Mouse (Mus musculus): ENCODE data around the gene Mrtfb. TPM values are rescaled to one million over a fixed set of nuclear protein-coding genes. Genes with fewer than 3 reads are reported as not detected.
"Not testable (repeated sequence)": the region's sequence is repeated elsewhere in the genome, so short reads cannot be mapped to it uniquely, and the experiment has no call there.

The Mrtfb gene
- total RNA-seq, 1 experiment from 2014 or later, result 4.6 TPM

DNA sequence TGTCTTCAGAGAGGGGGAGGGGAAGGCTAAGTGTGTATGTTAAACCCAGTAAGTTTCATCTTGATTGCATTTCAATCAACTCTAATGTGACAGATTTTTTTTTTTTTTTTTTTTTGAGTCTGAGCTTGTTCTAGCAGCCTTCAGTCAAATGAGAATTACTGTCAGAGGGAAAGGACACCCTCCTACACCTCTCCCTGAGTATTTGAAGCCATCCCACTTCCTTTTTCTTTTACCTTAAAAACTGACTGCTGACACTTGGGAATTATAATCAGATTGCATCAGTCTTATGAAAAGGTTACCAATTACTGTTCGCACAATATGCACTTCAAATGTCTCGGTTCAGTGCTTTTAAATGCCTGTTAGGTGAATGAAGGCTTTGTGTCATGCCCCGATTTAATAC, 10.0 kb downstream of the Mrtfb start:
- no peak for ATAC-seq (replicated peaks; ENCODE audit: insufficient number of reproducible peaks, low FRiP score, low TSS enrichment, poor library complexity, severe bottlenecking)

DNA sequence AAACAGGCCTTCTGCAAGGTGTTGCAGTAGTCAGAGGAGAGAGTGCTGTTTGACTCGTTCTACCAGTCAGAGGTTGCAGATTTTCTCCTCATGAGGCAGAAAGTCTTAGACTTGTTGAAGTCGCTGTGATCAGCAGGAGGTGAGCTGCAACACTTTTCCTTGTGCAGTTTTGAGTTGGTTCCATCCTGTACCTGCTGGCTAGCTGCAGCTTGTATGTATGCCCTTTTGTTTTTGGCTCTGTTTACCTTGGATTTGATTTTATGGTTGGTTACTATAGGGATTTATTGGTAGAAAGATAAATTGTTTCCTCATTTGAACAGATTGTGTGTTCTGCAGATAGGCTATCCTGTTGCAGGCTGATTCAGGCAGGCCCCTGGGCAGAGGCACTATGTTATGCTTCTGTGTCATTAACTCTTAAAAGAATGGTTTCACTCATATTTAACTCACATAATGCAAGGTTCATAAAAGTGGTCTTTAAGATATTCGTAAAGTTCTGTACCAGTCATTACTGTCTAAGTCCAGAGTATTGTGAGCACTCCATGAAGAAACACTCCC, 11.1 kb downstream of the Mrtfb start:
- no peak for ATAC-seq (replicated peaks; ENCODE audit: insufficient number of reproducible peaks, low FRiP score, low TSS enrichment, poor library complexity, severe bottlenecking)

DNA sequence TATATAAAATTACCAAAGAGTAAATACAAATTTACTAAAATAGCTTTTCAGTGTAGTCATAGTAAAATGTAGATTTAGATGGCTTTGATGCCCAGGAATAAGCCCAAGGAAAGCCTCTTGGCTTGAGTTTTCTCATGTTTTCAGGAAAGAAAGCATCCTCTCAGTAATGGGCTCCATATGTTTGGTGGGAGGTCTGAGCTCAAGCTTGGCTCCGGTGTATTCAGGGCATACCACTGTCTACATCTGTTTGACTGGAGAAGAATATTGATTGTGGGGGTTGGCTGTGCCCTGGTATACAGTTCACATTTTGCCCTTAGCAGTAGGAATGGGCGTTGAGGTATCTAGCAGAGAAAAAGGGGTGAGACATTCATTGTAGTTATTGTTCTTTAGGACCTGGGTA, 13.1 kb downstream of the Mrtfb start:
- no peak for ATAC-seq (replicated peaks; ENCODE audit: insufficient number of reproducible peaks, low FRiP score, low TSS enrichment, poor library complexity, severe bottlenecking)

GRCm38 (mm10) chr16:13276258-13276657, 20.0 kb downstream of the Mrtfb start:
- no peak for ATAC-seq (replicated peaks; ENCODE audit: insufficient number of reproducible peaks, low FRiP score, low TSS enrichment, poor library complexity, severe bottlenecking)

DNA sequence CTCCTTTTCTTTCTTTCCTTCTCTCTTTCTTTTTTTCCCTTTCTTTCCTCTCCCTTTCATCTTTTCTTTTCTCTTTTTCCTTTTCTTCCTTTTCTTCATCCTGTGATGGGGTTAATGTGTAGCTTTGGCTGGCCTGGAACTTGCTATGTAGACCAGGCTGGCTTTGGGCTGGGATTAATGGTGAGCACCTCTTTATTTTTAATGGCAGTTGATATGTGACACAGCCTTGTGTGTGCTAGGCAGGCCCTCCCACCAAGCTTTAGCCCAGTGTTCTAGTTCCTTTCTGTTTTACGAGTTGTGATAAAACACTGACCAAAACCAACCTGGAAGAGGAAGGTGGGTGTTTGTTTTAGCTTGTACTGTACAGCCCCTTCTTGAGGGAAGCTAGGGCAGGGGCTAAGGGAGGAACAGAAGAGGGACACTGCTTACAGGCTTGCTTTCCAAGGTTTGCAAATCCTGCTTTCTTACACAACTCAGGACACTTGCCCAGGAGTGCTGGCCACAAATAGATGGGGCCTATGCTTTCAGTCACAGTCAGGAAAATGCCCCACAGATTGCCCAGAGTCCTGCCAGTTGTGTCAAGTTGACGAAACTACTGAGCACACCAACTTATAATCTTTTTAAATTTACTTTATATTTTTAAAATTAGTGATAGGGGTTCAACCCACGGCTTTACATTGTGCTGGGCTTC, 20.6 kb downstream of the Mrtfb start:
- no peak for ATAC-seq (replicated peaks; ENCODE audit: insufficient number of reproducible peaks, low FRiP score, low TSS enrichment, poor library complexity, severe bottlenecking)

DNA sequence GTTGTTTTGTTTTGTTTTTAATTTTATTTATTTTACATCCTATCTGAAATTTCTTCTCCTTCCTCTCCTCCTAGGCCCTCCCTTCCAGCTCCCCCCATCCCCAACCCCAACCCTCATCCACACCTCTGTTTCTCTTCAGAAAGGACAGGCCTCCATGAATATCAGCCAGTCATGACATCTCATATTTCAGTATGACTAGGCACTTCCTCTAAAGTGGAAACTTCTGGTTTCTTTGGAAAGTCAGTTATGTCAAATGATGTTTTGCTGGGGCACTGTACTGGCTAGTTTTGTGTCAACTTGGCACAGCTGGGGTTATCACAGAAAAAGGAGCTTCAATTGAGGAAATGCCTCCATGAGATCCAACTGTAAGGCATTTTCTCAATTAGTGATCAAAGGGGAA, 30.1 kb downstream of the Mrtfb start:
- ATAC-seq (replicated peaks; ENCODE audit: insufficient number of reproducible peaks, low FRiP score, low TSS enrichment, poor library complexity, severe bottlenecking), result not testable (repeated sequence)

GRCm38 (mm10) chr16:13297860-13298259, 41.6 kb downstream of the Mrtfb start:
- ATAC-seq (replicated peaks; ENCODE audit: insufficient number of reproducible peaks, low FRiP score, low TSS enrichment, poor library complexity, severe bottlenecking), result no peak

- ATAC-seq (replicated peaks; ENCODE audit: insufficient number of reproducible peaks, low FRiP score, low TSS enrichment, poor library complexity, severe bottlenecking), result no peak
Observed at GRCm38 (mm10) chr16:13298991-13299390, 42.7 kb downstream of the Mrtfb start.

DNA sequence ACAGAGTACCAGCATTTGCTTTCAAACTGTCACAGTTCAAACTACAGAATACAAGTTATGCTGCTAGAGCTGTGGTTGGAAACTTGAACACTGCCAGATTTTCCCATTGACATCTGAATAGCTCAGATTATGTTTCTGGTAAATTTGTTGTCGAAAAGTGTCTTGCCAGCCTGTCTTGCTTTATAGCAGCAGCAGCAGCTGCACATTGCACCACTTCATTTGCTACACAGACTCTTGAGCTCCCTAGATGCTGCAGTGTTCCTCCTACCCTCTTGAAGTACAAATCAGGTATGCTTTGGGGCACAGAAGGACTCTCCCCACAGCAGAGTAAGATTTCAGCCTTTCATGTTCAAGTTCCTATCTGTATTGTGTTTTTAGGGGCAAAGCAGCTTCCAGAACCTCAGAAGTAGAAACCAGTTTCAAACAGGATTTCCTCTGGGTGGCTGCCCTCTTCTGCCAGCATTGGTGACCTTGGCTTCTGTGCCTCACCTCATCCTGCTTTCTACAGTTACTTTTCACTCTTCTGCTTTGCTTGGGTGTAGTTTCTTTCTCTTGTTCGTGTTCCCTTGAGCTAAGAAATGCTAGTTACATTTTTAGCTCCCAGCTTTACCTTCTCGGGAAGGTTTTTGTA, 49.9 kb downstream of the Mrtfb start:
- ATAC-seq (replicated peaks; ENCODE audit: insufficient number of reproducible peaks, low FRiP score, low TSS enrichment, poor library complexity, severe bottlenecking), result no peak

DNA sequence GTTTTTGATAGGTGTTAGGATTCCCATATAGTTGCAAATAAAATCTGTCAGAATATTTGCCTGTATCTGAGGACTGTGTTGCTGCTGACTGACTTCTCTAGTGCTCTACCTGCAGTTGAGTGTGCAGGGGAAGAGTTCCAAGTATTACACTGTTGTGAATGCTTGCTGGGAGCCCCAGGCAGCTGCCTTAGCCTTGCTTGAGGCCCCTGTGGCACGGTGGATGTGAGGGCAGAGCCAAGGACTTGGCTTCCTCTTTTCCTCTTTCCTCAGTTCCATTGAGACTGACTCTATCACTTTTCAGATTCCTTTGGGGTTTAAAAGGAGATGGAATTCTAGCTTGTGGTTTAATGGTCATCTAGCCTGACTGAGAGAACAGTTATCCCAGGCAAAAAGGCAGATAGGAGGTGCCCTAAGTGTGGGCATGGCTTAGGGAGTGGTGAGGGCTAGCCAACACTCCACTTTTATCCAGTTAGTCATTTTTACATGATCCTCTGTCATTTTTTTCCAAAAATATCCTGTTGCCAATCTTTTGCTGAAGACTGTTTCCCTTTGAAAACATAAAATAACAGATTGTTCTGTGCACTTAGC, 53.9 kb downstream of the Mrtfb start:
- ATAC-seq (replicated peaks; ENCODE audit: insufficient number of reproducible peaks, low FRiP score, low TSS enrichment, poor library complexity, severe bottlenecking), result no peak

- no peak for ATAC-seq (replicated peaks; ENCODE audit: insufficient number of reproducible peaks, low FRiP score, low TSS enrichment, poor library complexity, severe bottlenecking)
Observed at GRCm38 (mm10) chr16:13311374-13311773, 55.1 kb downstream of the Mrtfb start.

GRCm38 (mm10) chr16:13313096-13313719, 56.9 kb downstream of the Mrtfb start:
- no peak for ATAC-seq (replicated peaks; ENCODE audit: insufficient number of reproducible peaks, low FRiP score, low TSS enrichment, poor library complexity, severe bottlenecking)

DNA sequence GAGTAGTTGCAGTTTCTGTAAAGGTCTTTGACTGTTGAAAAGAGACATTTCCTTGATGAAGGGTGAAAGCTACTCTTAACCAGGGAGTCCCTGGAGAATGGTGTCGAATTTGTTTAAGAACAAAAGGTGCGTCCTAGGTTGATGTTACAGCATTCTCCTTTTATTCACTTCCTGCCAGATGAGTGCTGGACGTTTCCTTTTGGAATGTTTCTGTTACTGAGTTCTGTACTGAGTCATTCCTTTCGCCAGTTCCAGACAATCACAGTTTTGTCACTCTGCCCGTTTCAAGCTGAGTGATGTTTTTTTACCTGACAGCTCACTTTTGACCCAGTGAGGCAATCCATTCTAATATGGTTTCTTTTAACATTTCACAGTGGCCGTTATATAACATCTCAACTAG, 67.5 kb downstream of the Mrtfb start:
- ATAC-seq (replicated peaks; ENCODE audit: insufficient number of reproducible peaks, low FRiP score, low TSS enrichment, poor library complexity, severe bottlenecking), result no peak

- no peak for ATAC-seq (replicated peaks; ENCODE audit: insufficient number of reproducible peaks, low FRiP score, low TSS enrichment, poor library complexity, severe bottlenecking)
Observed at GRCm38 (mm10) chr16:13326622-13327021, 70.3 kb downstream of the Mrtfb start.

- ATAC-seq (replicated peaks; ENCODE audit: insufficient number of reproducible peaks, low FRiP score, low TSS enrichment, poor library complexity, severe bottlenecking), result no peak
Observed at GRCm38 (mm10) chr16:13328646-13329045, 72.4 kb downstream of the Mrtfb start.

DNA sequence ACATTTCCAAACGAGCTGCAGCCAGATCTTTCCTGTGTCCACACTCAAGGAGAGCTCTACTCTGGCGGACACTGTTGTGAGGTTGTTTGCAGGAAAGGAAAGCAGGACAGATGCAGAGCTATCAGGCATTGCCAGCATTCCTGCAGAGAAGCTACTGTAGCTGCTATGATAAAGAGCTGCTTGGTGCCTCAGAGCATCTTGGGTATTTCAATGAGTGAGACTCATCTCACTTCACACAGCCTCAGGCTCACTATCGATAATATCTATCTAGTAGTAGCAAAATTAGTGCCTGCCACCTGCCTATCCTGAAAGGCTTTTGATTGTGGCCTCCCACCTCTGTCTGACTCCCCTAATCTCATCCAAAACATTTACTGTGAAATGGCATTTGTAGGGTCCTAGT, 73.4 kb downstream of the Mrtfb start:
- ATAC-seq (replicated peaks; ENCODE audit: insufficient number of reproducible peaks, low FRiP score, low TSS enrichment, poor library complexity, severe bottlenecking), result no peak

DNA sequence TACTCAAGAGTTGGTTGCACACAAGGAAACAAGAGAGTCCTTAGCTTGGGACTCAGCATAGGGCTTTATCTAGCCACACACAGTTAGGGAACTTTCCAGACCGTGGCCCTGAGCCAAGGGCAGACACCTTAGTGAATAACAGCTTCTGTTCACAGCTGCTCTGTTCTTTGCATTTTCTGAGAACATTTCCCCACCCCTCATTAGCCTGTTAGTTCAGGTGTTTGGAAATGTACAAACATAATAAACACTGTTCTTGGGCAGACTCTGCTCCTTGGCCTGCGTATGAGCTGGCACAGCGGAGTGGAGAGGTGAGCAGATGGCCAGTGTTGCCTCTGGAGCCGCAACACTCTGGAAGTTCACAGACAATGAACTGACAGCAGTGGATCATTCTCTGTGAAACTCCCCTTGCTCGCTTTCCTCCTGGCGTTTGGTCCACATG, 74.0 kb downstream of the Mrtfb start:
- no peak for ATAC-seq (replicated peaks; ENCODE audit: insufficient number of reproducible peaks, low FRiP score, low TSS enrichment, poor library complexity, severe bottlenecking)

GRCm38 (mm10) chr16:13331898-13332297, 75.6 kb downstream of the Mrtfb start:
- no peak for ATAC-seq (replicated peaks; ENCODE audit: insufficient number of reproducible peaks, low FRiP score, low TSS enrichment, poor library complexity, severe bottlenecking)

DNA sequence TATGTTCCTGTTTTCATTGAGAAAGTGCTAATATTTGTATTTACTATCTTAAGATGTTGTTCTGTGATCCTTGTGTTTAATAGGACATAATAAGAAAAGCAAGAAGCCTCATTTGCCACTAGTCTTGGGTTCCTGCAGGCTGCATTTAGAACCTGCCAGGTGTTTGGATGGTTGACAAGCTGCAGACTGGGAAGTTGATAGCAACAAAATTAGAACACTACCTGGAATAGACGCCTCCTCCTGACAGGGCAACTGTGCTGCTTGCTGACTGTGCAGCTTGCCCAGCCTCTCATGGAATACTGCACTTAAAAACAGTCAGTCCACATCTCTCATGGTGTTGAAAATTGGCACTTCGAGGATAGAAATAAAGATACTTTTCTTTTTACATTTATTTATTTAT, 76.3 kb downstream of the Mrtfb start:
- no peak for ATAC-seq (replicated peaks; ENCODE audit: insufficient number of reproducible peaks, low FRiP score, low TSS enrichment, poor library complexity, severe bottlenecking)

All from monocyte, adult 5-6 weeks (primary cell).